Mouse (Mus musculus) lung, postnatal 10 days (tissue): ENCODE measurements at regions not wholly inside any gene's neighbourhood (a gene's known extent, or its start where the extent isn't known, plus 50 kb on each side); places are given as distances from the start of the nearest gene placed in this dataset.
"Not testable (repeated sequence)": the region's sequence is repeated elsewhere in the genome, so short reads cannot be mapped to it uniquely, and the experiment has no call there.

Source experiments
- DNase-seq: peaks from one replicate; pipeline ENCODE4 v3.0.0; 2021

DNA sequence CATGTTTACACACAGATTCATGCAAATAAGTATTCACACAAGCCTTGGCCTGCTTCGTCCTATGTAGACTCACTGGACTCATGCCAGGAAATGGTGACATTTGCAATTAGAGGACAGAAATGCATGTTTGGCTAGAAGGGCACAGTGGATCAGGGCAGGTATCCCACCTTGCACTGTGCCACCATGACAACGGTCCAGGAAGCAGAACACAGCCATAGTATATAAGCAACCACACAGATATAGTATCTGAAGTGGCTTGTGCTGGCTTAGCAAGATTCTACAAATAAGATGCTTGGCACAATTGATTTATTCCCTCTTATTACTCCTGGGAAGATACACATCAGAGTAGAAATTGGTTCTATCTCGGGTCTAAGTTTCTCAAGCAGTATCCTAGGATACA is 218.0 kb downstream of the Unc5cl start:
- no peak for DNase-seq

- no peak for DNase-seq
Observed at GRCm38 (mm10) chr17:48678216-48678832, 223.6 kb downstream of the Unc5cl start.

- DNase-seq: no peak
Observed at GRCm38 (mm10) chr17:48680331-48680730, 225.6 kb downstream of the Unc5cl start.

DNA sequence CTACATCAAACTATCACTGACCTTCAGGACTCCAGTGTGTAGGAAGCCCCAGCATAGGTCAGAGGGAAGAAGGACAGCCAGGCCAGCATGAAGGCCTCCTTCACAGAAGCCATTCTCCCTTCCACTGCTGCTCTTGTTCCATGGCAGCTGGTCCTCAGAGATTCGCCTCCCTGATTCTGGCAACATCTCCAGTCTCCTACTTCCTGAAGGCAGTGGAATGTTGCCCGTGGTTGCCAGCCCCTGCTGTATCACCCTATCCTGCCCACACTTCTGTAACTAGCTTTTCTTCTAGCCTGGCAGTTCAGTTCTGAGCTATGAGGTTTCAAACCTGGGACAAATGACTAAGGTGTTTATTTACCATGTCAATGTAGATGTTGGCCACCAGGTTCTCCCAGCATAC is 234.2 kb downstream of the Unc5cl start:
- DNase-seq: no peak

DNA sequence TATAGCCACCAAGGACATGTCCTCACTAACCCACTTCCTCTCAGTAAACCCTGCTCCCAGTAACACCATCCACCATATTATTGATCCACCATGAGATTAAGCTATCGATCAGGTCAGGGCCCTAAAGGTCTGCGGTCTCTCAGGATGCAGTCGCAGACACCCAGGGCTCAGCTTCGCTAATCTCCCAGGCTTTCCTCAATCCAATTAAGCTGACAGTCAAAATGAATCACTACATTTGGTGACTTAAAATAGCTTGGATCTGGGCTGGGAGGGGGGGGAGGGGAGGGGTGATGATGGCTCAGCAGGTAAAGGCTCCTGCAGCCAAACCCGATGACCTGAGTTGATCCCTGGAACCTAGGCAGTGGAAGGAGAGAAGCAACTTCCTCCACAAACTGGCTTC is 233.7 kb upstream of the Lrfn2 start:
- no peak for DNase-seq

DNA sequence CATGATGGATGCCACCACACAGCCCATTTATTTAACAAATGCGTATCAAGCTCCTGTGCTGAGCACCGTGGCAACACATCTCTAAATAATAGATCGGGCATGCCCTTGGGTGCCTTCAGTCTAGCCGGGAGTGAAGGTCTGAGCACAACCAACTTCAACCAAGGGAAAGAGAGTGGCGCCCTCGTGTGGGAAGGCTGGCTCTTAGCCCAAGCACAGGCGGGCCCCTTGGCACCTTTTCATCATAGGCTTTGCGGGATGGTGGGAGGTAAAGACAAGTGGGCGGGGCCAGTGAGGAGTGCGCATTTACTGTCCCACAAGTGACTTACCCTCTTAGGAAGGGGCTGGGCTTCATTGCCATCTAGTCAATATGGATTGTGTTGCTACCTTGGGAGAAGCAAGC is 231.6 kb upstream of the Lrfn2 start:
- no peak for DNase-seq

- no peak for DNase-seq
Observed at GRCm38 (mm10) chr17:48720506-48720905, 211.7 kb upstream of the Lrfn2 start.

DNA sequence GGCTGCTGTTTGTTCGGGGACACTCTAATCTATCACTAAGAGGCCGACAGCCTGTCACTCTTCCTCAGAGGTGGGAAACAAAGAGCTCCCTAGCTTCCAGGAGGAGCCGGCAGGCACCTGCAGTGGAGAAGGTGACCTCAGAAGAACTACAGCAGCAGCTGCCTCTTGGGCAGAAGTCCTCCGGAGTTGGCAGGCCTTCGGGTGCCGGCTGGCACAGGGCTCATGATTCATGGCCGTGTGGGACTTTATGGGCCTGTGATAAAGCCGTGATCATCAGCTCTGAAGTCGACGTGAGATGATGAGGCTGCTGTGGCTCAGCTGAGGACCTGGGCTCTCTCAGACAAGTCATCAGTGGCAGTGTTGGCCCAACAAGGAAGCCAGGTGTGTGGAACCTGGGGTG is 208.9 kb upstream of the Lrfn2 start:
- DNase-seq: no peak

DNA sequence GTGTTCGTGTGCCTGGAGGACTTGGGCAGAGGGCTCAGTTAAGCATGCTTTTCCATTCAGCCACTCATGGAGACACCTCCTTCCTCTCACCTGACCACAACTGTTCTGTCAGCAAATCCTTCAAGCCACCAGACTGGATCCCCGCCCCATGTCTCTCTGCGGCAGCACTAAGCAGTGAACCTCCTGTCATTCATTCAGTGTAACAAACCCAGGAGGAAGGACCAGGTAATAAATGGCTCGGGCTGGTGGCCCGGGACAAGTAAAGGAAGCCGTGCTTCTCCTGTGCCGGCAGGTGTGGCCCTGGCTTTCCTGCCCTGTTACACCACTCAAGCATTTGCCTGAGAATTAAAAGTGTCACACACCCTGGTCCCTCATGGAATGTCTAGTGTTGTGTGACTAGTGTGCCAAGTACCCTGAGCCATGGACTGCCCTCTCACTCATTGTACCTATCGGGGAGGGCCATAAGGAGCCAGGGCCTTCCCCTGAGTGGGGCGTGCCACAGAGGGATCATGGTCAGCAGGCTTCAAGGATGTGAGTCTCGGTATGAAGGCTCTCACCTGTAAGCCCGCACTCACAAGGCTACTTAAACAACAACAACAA is 207.6 kb upstream of the Lrfn2 start:
- peak; percentile 29 for DNase-seq

DNA sequence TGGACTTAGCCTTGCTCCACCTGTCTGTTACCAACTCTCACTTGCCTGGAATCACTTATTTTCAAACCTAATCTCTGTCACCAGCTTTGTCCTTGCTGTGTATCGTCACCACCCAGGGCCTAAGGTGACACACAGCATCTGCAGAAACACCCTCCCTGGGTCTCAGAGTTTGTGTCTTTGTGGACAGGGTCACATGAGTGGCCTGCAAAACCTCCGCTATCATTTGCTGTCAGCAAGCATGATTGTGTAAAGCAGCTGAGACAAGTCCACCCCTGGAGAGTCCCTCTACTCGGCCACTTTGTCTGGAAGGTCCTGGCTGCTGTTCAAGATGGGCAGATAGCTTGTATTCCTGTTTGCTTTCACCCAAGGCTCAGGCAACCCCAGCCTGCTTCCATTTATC is 205.7 kb upstream of the Lrfn2 start:
- DNase-seq: no peak

- no peak for DNase-seq
Observed at GRCm38 (mm10) chr17:48733801-48734200, 198.4 kb upstream of the Lrfn2 start.

GRCm38 (mm10) chr17:48737181-48737580 is 195.0 kb upstream of the Lrfn2 start:
- DNase-seq: not testable (repeated sequence)

- DNase-seq: peak; percentile 18
Observed at GRCm38 (mm10) chr17:48738708-48739107, 193.5 kb upstream of the Lrfn2 start.

DNA sequence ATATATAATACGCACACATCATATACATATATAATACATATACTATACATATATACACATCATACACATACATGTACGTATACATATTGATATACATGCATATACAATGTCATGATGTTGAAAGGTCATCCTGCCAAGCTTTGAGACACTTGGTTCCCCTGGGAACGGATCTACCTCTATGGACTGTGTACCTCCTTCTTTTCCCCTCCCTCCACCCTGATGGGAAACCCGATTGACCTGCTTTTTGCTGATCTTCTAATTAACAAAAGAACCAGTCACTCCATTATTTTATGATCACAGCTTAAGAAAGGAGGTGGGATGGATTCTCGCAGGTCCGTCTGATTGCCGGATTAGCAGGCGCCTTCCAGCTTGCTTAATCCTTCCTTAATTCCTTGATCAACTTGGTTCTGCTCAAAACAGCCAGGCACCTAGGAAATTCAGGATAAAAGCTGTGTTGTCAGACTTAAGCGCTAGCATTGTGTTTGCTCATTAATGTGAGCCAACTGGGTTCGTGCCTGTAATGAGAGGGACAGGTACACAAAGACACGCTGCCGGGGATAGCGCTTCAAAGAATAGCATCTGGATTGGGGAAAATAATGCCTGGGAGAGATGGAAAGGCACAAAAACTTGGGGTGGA is 189.3 kb upstream of the Lrfn2 start:
- DNase-seq: no peak

DNA sequence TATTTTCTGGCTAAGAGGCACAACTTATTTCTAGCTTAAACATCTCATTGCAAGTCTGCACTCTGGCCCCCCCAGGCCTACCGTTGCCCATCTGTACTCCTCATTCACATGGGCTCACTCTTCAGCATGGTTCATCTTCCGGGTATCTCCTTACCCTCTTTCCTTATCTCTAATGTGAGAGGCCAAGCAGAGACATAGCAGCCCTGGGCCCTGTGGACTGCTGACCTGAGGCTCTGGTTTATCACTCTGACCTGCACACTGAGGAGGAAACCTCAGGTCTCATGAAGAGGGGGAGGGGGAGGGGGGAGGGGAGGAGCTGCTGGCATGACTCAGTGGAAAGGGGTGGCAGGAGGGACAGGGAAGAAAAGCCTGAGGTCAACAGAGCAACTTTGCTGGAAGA is 162.1 kb upstream of the Lrfn2 start:
- no peak for DNase-seq

DNA sequence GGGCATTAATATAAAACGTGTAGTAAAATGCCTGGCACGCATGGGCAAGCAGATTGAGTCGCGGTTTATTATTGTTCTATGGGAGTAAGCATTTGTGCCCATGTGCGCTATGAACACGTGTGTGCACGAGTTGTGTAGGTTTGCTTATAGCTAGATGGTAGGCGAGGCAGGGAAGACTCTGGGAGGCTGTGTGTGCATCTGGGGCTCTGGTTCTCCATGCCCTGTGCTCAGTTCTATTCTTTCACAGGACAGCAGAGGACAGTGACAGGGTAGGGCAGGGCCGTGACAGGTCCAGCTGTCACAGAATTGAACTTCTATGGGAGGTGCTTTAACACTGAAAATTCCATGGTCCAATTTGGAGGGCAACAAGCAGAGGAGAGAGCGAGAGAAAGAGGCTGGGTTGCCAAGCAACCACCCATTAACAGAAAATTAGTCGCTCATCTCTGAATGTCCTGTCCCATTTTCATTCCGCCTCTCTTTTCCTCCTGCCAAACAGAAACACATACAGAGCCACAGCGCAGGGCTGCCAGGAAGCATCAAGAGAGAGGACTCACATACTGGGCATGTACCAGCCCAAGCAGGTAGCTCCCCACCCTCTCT is 160.4 kb upstream of the Lrfn2 start:
- no peak for DNase-seq

- DNase-seq: peak; percentile 56
Observed at GRCm38 (mm10) chr17:48774172-48774890, 157.8 kb upstream of the Lrfn2 start.

GRCm38 (mm10) chr17:48775479-48775878 is 156.7 kb upstream of the Lrfn2 start:
- DNase-seq: no peak

- no peak for DNase-seq
Observed at GRCm38 (mm10) chr17:48776502-48776902, 155.7 kb upstream of the Lrfn2 start.

DNA sequence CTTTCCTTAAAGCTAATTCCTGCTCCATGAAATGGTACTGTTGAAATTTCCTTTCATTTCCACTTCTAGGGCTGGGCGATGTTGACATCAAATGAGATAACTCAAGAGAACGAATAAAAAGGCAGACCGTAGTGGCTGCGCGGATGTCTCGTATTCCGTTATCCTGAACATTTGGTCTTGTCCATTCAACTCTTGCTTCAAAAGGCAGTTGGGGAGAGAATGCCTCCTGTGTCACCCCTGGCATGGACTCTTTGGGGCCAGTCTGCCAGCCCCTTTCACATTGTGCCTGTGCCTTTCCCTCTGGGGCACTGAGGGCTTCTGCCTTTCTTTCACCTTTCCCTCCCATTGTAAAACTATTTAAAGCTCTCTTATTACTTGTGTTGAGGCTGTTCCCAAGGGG is 152.0 kb upstream of the Lrfn2 start:
- DNase-seq: no peak

- no peak for DNase-seq
Observed at GRCm38 (mm10) chr17:48784417-48784816, 147.8 kb upstream of the Lrfn2 start.

DNA sequence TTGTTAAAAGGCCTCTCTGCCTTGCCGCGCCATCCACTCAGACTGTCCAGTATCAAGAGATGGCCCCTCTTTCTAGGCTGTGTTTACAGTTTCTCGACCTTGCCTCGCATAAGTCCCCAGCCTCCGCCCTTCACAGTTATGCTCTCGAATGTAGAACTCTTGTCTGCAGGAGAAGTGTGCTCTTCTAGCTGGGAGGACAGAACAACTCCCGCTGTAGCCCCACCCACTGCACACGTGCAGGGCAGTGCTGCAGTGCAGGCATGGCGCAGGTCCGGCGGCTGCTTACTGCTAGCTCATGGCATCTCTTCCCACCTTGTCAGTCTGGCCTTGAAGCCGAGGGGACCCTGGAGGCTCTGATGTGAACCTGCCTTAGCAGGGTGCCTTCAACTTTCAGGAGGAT is 145.7 kb upstream of the Lrfn2 start:
- DNase-seq: no peak

DNA sequence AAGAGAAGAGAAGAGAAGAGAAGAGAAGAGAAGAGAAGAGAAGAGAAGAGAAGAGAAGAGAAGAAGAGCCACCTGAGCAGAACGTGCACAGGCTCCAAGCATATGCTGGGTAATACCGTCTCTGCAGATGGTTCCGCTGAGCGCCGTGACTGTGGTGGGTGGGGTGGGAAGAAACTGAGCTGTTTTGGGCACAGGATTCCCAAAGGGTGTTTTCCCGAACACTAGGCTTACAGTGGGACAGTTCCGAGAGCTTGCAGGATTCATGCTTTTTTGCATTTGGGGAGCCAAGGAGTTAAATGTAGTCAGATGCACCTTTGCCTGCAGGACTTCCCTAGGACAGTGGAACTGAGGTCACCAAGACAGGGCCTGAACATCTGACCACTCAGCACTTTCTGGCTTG is 142.3 kb upstream of the Lrfn2 start:
- DNase-seq: no peak

- no peak for DNase-seq
Observed at GRCm38 (mm10) chr17:48790526-48790925, 141.7 kb upstream of the Lrfn2 start.
